Mouse (Mus musculus) lung, adult 2 months (tissue): ENCODE results near the gene Ckb.

Source experiments
- CTCF ChIP-seq: fragments of 200-500 bp; IDR thresholded peaks from 2 replicates; pipeline ENCODE4 v1.5.1; 2011; ENCODE audit warnings: mild to moderate bottlenecking, low read length, control low read depth; ENCODE audit not compliant: insufficient read depth
- POLR2A ChIP-seq: fragments of 200-500 bp; IDR thresholded peaks from 2 replicates; pipeline ENCODE4 v1.6.1; 2011; ENCODE audit warnings: low read depth, mild to moderate bottlenecking, control low read depth, low read length, borderline replicate concordance; ENCODE audit errors: extremely low read depth

DNA sequence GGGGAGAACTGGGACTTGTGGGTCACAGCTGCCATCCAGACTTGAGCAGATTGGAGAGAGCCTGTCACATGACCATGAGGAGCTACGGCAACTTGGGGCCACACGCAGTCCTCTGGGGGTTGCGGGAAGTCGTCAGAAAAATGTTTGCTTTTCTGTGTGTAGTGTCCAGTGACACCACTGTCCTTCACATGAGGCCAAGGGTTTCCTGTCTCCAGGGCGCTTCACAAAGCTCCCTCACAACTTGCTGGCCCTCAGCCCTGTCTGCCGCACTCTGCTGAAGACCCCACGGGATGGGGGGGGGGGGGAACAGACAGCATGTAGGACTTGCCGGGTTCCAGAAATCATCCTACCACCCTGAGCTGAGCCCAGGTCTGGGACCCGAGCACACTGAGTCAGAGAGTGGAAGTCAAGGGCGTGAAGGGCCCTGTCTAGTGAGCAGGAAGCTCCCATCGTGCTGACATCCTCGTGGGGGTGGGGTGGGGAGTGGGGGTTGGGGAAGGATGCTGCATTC, 22.2 kb upstream of the Ckb start:
- TF ChIP-seq CTCF: no peak
- 0 out of 2 replicates have a peak, but pooled peaks have one; percentile 33 for TF ChIP-seq POLR2A
